Mouse (Mus musculus) B cell, adult (primary cell): Measurements from ENCODE around the gene Tfb1m. TPM values are rescaled to one million over a fixed set of nuclear protein-coding genes. Genes with fewer than 3 reads are reported as not detected.

Source experiments
- total RNA-seq: library from RNA; stranded (reverse); gene quantifications from 4 replicates; pipeline ENCODE4 v1.2.4, GENCODE M21; 2023; ENCODE audit not compliant: inconsistent age

Gene Tfb1m
- total RNA-seq: 9.0 to 11.5 TPM (median 9.2 TPM) in 4 replicates

GRCm38 (mm10) chr17:3557331-3558311 is at the start of gene Tfb1m:
Tfb1m (minus strand) TSS chr17:3557781.

GRCm38 (mm10) chr17:3532254-3532653 is 25.3 kb downstream of the Tfb1m start, which contains the start of gene Cldn20:
Cldn20 (plus strand) TSS chr17:3532554.

Other genes with a start within 250 kb of the Tfb1m start
- gene Tiam2, start 231.2 kb downstream of the Tfb1m start, total RNA-seq: 0.35 to 0.84 TPM (median 0.40 TPM) in 4 replicates
- gene Cldn20, start 25.2 kb downstream of the Tfb1m start, total RNA-seq: not detected in 4 replicates
- not detected in 4 replicates for gene Nox3, start 138.5 kb upstream of the Tfb1m start, total RNA-seq